Mouse (Mus musculus) heart, adult 18-20 months (tissue): Measurements from ENCODE around the gene Notch2. TPM values are rescaled to one million over a fixed set of nuclear protein-coding genes. Genes with fewer than 3 reads are reported as not detected.

Source experiments
- DNase-seq, 2 experiments: peaks; one replicate each; pipeline ENCODE4 v3.0.0; 2021 to 2022; ENCODE audit warnings: mixed read lengths in 1 of 2
- long read RNA-seq, 2 experiments: library from polyadenylated mRNA; stranded (forward); transcript quantifications; one replicate each; pipeline ENCODE4 v2.0.0; 2021
- total RNA-seq, 2 experiments: library from RNA; stranded (reverse); gene quantifications; 2 replicates each; pipeline ENCODE4 v1.2.3; 2021

Gene Notch2
- 10 to 100 TPM; 15.2 to 17.6 TPM for total RNA-seq
- long read RNA-seq, experiment 1, partial matches to known transcripts = 2 of 2 reads
- long read RNA-seq, experiment 1, other reads (novel, unspliced or antisense) = 0 of 2 reads
- long read RNA-seq, experiment 2 = 0 reads

DNA sequence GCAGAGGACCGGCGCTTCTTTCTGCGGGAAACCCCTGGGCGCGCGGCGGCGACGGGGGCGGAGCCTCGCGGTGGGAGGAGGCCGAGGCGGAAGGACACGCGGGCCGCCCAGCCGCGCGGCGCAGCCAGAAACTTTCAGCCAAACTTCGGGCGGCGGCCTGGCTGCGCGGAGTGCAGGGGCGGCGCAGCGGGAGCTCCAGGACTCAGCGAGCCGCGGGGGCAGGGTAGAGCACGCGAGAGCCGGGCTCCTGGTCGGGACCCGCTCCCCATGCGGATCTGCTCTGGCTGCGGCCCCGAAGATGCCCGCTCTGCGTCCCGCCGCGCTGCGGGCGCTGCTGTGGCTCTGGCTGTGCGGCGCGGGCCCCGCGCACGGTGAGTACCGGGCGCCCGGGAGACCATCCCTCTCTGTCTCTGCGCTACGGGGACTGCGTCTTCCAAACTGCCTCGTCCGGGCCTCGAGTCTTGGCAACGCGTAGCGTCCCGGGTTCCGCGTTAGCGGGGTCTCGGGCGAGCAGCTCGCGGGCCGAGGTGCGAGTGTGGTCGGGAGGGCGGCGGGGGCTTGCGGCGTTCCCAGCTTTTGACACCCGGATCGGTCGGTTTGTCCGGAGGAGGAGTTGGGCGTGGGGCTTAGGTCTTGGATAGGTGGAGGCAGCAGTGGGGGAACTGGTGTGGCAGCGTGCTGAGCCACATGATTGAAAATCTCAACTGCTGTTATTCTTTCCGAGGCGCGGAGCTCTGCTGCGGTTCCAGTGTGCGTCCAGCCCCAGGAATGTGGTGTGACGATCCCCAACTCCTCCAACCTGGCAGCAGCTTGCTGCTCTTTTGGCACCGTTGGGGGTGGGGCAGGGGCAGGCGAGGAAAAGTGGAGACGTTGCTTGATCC lies at the start of gene Notch2:
Notch2 (plus strand) TSS at position 127 of the 881 bp plus-strand sequence.
- DNase-seq = peak; percentile 95 to 97

- DNase-seq = peak; percentile 58 to 79
Measured at GRCm38 (mm10) chr3:97964878-97965353, 48.4 kb upstream of the Notch2 start.

- no peak for DNase-seq
Measured at GRCm38 (mm10) chr3:97967627-97968026, 45.7 kb upstream of the Notch2 start.

DNA sequence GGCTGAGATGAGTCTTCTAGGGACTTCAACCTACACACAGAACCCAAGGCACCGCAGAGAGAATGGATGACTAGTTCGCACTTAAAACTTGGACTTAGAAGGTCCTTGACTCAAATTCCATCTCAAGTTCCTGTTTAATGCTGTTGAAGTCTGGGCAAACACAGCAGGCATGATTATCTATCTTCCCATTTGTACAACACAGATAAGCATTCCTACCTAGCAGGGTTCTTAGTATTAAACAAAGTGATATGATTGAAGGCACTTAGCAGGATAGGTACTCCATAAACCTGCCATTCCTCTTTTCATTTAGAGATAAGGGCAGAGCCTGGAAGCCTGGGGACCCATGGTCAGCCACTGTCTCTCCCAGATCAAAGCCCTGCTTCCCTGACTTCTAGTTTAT lies 45.1 kb upstream of the Notch2 start:
- no peak for DNase-seq

- DNase-seq = no peak
Measured at GRCm38 (mm10) chr3:97969019-97969418, 44.3 kb upstream of the Notch2 start.

DNA sequence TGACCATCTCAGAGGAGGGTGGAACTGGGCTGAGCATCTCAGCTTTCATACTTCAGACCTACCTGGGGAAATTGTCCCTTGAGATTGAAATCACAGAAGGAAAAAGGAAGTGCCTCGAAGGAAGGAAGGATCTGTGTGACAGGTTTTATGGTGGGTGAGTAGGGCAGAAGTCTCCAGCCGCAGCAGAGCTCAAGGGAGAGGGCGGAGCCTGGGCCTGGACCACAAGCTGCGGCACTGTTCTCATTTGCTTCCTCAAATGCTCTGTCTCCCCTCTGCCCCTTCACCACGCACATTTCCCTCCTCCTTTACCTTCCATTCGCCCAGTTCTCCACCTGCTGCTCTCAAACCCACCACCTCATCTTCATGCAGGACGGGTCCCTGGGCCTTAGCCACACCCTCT lies 42.2 kb upstream of the Notch2 start:
- DNase-seq = peak; percentile 25 to 61

DNA sequence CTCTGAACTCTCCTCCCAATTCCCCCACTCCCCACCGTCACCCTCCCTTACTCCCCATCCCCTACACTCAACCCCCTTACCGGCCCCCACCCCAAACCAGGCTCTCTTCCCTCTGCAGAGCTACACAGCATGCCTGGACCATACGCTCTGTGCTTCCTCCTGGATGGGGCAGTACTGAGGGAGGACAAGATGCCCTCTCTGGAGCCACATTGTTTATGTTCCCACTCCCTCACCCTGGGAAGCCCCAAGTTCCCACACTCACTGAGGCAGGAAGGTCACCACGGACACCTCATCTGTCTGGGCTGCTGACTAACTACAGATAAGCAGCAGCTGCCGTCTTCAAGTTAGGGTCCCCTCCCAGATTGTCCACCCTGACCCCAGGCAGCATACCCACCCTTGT lies 41.1 kb upstream of the Notch2 start:
- no peak for DNase-seq

DNA sequence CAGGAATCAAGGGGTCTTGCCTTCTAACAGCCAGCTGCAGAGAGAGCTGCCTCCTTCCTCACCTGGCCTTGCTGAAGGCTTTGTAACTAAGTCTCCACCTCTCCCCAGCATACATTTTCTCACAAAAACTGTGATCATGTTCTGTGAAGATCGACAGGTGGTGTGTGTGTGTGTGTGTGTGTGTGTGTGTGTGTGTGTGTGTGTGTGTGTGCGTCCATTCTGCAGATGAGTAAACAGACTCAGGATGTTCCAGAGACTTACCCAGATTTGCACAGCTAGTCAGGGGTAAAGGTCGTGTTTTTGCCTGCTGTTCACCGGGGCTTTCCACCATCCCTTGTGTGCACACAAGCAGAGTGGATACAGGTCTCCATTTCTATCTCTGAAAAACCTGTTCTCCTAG lies 40.6 kb upstream of the Notch2 start:
- no peak for DNase-seq

DNA sequence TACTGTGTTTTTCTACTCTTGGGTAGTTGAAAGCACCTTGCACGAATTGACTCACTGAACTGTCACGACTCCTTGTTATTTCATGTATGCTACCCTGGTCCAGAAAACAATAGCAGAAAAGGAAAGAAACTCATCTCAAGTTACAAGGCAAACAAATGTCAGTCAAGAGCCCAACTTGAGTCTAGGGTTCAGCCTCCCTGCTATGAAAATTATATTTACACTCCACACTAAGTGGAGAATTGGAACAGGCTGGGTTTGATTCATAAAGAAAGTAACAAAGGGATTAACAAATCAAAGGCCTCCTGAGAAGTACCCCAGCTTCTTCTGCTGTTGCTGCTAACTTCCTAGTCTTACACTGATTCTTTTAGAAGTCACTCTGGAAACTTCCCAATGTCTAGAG lies 40.0 kb upstream of the Notch2 start:
- DNase-seq = no peak

DNA sequence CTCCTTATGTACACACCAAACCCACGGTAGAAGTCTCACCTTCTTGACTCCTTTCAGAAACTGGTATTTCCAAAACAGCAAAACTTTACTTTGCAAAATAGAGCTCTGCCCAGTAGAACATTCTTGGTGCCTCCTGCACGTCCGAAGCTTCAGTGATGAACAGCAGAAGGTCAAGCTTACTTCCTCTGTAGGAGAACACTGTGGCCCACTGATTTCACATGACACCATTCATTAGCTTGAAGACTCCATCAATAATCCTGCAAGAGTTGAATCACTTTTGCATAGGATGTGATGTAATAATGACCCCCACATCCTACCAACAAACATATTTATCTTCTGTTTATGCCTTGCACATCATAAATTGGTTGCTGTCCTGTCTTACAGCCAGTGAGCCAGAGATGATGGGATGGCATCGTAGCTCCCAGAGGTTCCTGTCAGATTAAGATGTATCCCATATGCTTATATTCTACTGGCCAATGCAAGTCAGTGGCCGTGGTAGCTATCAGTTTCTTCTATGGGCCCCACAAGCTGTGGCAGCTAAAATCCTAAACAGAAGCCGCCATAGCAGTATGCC lies 39.0 kb upstream of the Notch2 start:
- DNase-seq = no peak

- no peak for DNase-seq
Measured at GRCm38 (mm10) chr3:97976706-97977105, 36.6 kb upstream of the Notch2 start.

DNA sequence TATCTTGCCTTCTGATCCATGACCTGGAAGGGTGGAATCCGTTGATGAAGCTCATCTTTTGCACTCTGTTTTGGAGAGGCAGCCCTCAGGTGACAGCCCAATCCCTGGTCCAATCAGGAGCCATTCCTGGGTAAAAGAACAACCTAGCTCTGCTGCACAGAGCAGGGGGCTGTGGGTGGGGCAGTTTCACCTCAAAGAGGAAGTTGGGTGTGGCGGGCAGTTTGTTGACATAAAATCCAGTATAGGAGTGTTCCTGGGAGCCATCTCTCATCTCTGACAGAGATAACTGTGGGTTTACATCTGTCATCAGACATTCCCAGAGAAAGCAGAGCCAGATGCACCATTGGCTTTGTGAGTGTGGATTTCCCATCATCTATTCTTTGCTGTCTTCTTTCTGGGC lies 34.6 kb upstream of the Notch2 start:
- no peak for DNase-seq

DNA sequence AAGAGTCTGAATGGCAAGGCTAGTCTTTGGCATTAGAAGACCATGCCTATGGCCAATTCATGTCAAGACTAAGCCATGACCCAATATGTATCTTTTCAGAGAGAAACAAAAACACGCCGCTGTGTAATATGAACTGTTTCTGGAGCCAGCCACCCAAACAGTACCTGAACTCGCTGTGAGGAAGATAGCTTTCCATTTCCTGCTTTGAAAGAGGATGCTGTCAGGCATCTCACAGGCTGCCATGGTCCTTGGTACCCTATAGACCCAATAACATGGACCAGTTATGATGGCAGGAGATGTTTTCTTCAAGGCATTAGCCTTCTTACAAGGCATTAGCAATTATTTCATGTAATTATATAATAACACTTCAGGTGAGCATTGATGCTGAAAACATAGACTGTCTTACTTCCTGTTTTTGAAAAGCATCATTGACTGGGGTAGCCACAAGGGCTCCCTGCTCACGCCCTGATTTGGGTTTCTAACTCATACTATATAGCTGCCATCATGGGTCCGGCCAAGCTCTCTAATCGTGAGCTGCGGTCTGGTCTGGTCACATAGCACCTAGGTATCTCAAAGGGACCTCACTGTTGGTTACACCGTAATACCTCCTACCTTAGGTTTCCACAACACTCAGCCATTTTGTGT lies 32.5 kb upstream of the Notch2 start:
- DNase-seq = no peak

DNA sequence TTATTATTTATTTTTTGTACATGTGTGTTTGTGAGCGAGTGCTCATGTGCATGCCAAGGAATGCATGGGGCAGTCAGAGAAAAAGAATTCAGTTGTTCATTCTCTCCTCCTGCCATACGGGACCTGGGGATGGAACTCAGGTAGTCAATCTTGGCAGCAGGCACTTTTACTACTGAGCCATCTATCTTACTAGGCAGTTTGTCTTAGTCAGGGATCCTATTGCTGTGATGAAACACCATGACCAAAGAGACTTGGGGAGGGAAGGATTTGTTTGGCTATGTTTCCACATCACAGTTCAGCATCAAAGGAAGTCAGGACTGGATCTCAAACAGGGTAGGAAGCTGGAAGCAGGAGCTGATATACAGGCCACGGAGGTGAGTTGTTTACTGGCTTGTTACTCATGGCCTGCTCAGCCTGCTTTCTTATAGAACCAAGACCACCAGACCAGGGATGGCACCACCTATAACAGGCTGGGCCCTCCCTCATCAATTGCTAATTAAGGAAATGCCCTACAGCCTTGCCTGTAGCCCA lies 31.9 kb upstream of the Notch2 start:
- no peak for DNase-seq

DNA sequence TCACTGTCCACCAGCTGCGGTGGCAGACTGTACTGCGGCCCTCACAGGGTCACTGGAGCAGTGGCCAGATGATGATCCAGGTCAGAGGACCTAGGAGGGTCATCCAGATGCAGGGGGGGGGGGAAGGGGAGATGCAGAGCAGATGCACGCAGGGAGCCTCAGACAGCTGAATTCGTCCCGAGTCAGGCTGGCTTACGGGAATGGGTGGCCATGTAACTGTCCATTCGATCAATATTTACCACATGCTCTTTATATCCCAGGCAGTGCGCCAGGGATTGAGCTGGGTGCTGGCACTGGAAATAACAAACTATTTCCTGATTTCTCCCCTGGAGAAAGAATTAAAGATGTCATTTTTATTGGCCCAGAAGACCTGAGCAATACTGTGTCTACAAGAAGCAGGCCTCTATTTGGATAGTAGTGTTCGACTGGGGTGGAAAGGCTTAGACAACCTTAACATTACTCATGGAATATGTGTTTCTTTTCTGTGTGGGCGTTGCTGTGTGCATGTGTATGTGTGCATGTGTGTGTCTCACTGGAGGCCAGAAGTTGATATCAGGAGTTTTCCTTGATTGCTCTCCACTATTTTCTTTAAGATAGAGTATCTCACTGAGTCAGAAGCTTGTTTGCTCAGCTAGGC lies 28.3 kb upstream of the Notch2 start:
- no peak for DNase-seq

- no peak for DNase-seq
Measured at GRCm38 (mm10) chr3:97985691-97986090, 27.6 kb upstream of the Notch2 start.

DNA sequence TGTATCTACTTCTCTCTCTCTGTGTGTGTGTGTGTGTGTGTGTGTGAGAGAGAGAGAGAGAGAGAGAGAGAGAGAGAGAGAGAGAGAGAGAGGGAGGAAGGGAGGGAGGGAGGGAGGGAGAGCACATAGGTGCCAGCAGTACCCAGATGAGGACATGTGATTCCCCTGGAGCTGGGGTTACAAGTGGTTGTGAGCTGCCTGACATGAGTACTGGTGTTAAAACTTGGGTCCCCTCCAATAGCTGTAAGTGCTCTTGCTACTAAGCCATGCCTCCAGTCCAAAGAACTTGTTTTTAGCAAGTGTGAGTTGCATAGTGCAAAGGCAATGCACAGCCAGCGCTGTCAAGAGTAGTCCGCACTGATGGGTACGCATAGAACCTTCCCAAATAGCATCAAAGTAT lies 26.2 kb upstream of the Notch2 start:
- DNase-seq = no peak

- DNase-seq = no peak
Measured at GRCm38 (mm10) chr3:97988756-97989155, 24.6 kb upstream of the Notch2 start.

DNA sequence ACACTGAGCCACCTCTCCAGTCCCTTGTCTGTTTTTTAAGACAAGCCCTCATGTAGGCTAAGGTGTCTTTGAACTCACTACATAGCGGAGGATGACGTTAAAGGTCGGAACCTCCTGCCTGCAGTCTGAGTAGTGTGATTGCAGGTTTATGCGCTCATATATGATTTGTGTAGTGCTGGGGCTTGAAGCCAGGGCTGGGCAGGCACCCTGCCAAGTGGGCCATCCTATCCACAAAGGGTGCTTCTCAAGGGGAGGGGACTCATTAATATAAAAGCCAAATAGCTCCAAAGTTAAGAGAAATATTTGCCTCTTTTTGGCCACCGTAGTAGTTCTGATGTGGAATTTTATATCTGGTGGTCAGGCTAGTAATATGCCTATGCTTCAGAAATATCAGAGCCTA lies 22.8 kb upstream of the Notch2 start:
- DNase-seq = no peak

DNA sequence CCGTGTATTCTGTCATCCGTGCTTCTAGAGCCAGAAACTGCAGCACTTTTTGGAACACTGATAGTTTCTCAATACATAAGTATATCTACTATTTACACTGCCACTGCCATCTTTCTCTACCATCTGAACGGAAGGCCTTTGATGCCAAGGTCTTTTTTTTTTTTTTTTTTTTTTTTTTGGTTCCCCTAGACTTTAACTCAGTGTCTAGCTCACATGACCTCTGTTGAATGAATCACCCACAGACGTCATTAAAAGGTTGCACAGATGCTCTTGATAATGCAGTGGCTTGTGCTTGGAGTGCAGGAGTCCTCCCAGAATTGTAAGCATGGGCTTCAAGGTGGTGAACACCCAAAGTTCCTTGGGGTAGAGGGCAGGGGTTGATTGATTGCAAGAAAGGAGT lies 21.0 kb upstream of the Notch2 start:
- DNase-seq = no peak

DNA sequence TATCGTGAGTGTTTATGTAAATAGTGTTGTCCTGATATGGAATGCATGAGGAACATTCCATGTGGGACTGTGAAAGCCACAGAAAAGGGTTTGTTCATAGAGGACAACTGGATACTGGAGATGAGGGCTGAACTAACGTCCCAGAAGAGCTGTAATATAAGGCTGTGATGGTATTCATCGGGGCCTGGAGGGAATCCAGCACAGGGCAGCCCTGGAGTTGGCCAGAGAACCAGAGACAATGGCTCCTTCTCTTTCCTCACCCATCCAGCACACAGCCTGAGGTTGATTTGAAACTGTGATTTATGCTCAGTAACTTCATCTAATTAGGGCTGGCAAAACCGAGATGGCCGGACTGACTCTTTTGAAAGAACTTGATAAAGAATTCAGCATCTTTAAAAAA lies 20.1 kb upstream of the Notch2 start:
- DNase-seq = no peak

GRCm38 (mm10) chr3:97993920-97994545 lies 19.3 kb upstream of the Notch2 start:
- DNase-seq = no peak
